Mouse (Mus musculus): ENCODE measurements around the gene Ano1. TPM values are rescaled to one million over a fixed set of nuclear protein-coding genes. Genes with fewer than 3 reads are reported as not detected.

Gene Ano1
- polyA plus RNA-seq (2014; fragmentation: Nextera tagmentation; extraction: Ambion mirVana): 7.3 and 14.9 TPM in 2 replicates

- H3K36me3 ChIP-seq (ENCODE audit: control insufficient read depth, insufficient read depth, low read length): no peaks in the 10 kb centered on the region
- H3K9me3 ChIP-seq (ENCODE audit: control insufficient read depth, low read length): no peaks in the 10 kb centered on the region
- no peak within 1 kb of the TSS for H3K4me2 ChIP-seq (ENCODE audit: low read length)
- H3K4me3 ChIP-seq (replicated peaks; ENCODE audit: low read depth, low read length): no peak within 1 kb of the TSS
- H3K27ac ChIP-seq (replicated peaks; ENCODE audit: low read depth, low read length): no peak within 1 kb of the TSS
- H3K4me1 ChIP-seq (ENCODE audit: control insufficient read depth, insufficient read depth, low read length): no peaks in the 10 kb centered on the region
- ATAC-seq (ENCODE audit: low FRiP score, low TSS enrichment): no peak
- no peak for DNase-seq
- 89% methylated on average over 9 of the region's 9 CpGs for WGBS
- H3K9ac ChIP-seq (replicated peaks; ENCODE audit: low read length): no peak within 1 kb of the TSS
- H3K27me3 ChIP-seq (ENCODE audit: control insufficient read depth, insufficient read depth, low read length): no peaks in the 10 kb centered on the region
Observed at GRCm38 (mm10) chr7:144751833-144752232, at the start of gene Ano1. Gene Ano1 (minus strand): TSS chr7:144751974.

GRCm38 (mm10) chr7:144798471-144798870 lies 46.7 kb upstream of the Ano1 start:
- no peak overlapping the region for H3K9ac ChIP-seq (replicated peaks; ENCODE audit: low read length)
- no peaks in the 10 kb centered on the region for H3K36me3 ChIP-seq (ENCODE audit: control insufficient read depth, insufficient read depth, low read length)
- no peaks in the 10 kb centered on the region for H3K4me1 ChIP-seq (ENCODE audit: control insufficient read depth, insufficient read depth, low read length)
- H3K27me3 ChIP-seq (ENCODE audit: control insufficient read depth, insufficient read depth, low read length): no peaks in the 10 kb centered on the region
- H3K4me3 ChIP-seq (replicated peaks; ENCODE audit: low read depth, low read length): no peak overlapping the region
- H3K27ac ChIP-seq (replicated peaks; ENCODE audit: low read depth, low read length): no peak overlapping the region
- H3K4me2 ChIP-seq (ENCODE audit: low read length): no peak overlapping the region
- DNase-seq (peak; percentile 80), ATAC-seq (ENCODE audit: low FRiP score, low TSS enrichment) (no peak; the same call in 1 of the 2 replicates)
- WGBS: 44% methylated on average over 1 of the region's 1 CpGs
- no peaks in the 10 kb centered on the region for H3K9me3 ChIP-seq (ENCODE audit: control insufficient read depth, low read length)

- Histone ChIP-seq H3K27ac (replicated peaks; ENCODE audit: low read depth, low read length) (0 out of 2 replicates have a peak overlapping the region, but pooled peaks have one; percentile 20), H3K27me3 (ENCODE audit: control insufficient read depth, insufficient read depth, low read length) (no peaks in the 10 kb centered on the region), H3K9ac (replicated peaks; ENCODE audit: low read length) (no peak overlapping the region), H3K4me3 (replicated peaks; ENCODE audit: low read depth, low read length) (no peak overlapping the region), H3K4me1 (ENCODE audit: control insufficient read depth, insufficient read depth, low read length) (no peaks in the 10 kb centered on the region), H3K9me3 (ENCODE audit: control insufficient read depth, low read length) (no peaks in the 10 kb centered on the region), H3K36me3 (ENCODE audit: control insufficient read depth, insufficient read depth, low read length) (no peaks in the 10 kb centered on the region), H3K4me2 (ENCODE audit: low read length) (no peak overlapping the region)
- ATAC-seq (ENCODE audit: low FRiP score, low TSS enrichment) (no peak), DNase-seq (peak; percentile 42)
- WGBS: 57% methylated on average over 17 of the region's 17 CpGs
Observed at GRCm38 (mm10) chr7:144796986-144797735, 45.4 kb upstream of the Ano1 start.

- no peaks in the 10 kb centered on the region for H3K4me1 ChIP-seq (ENCODE audit: control insufficient read depth, insufficient read depth, low read length)
- H3K9me3 ChIP-seq (ENCODE audit: control insufficient read depth, low read length): no peaks in the 10 kb centered on the region
- no peak overlapping the region for H3K27ac ChIP-seq (replicated peaks; ENCODE audit: low read depth, low read length)
- no peak for ATAC-seq (ENCODE audit: low FRiP score, low TSS enrichment)
- DNase-seq: no peak
- 89% methylated on average over 9 of the region's 9 CpGs for WGBS
- H3K36me3 ChIP-seq (ENCODE audit: control insufficient read depth, insufficient read depth, low read length): no peaks in the 10 kb centered on the region
- no peak overlapping the region for H3K4me2 ChIP-seq (ENCODE audit: low read length)
- no peak overlapping the region for H3K9ac ChIP-seq (replicated peaks; ENCODE audit: low read length)
- H3K27me3 ChIP-seq (ENCODE audit: control insufficient read depth, insufficient read depth, low read length): no peaks in the 10 kb centered on the region
- H3K4me3 ChIP-seq (replicated peaks; ENCODE audit: low read depth, low read length): no peak overlapping the region
Observed at GRCm38 (mm10) chr7:144795976-144796474, 44.3 kb upstream of the Ano1 start.

- no peak overlapping the region for H3K4me2 ChIP-seq (ENCODE audit: low read length)
- DNase-seq (no peak), ATAC-seq (ENCODE audit: low FRiP score, low TSS enrichment) (no peak)
- WGBS: 88% methylated on average over 10 of the region's 10 CpGs
- H3K9ac ChIP-seq (replicated peaks; ENCODE audit: low read length): no peak overlapping the region
- no peak overlapping the region for H3K27ac ChIP-seq (replicated peaks; ENCODE audit: low read depth, low read length)
- H3K27me3 ChIP-seq (ENCODE audit: control insufficient read depth, insufficient read depth, low read length): no peaks in the 10 kb centered on the region
- no peaks in the 10 kb centered on the region for H3K36me3 ChIP-seq (ENCODE audit: control insufficient read depth, insufficient read depth, low read length)
- H3K9me3 ChIP-seq (ENCODE audit: control insufficient read depth, low read length): no peaks in the 10 kb centered on the region
- no peak overlapping the region for H3K4me3 ChIP-seq (replicated peaks; ENCODE audit: low read depth, low read length)
- no peaks in the 10 kb centered on the region for H3K4me1 ChIP-seq (ENCODE audit: control insufficient read depth, insufficient read depth, low read length)
Observed at GRCm38 (mm10) chr7:144793296-144793695, 41.5 kb upstream of the Ano1 start.

GRCm38 (mm10) chr7:144791426-144791825 lies 39.7 kb upstream of the Ano1 start:
- H3K4me3 ChIP-seq (replicated peaks; ENCODE audit: low read depth, low read length): no peak overlapping the region
- no peak overlapping the region for H3K27ac ChIP-seq (replicated peaks; ENCODE audit: low read depth, low read length)
- ATAC-seq (ENCODE audit: low FRiP score, low TSS enrichment) (no peak), DNase-seq (no peak)
- WGBS: 90% methylated on average over 7 of the region's 7 CpGs
- H3K4me2 ChIP-seq (ENCODE audit: low read length): no peak overlapping the region
- H3K9me3 ChIP-seq (ENCODE audit: control insufficient read depth, low read length): no peaks in the 10 kb centered on the region
- no peak overlapping the region for H3K9ac ChIP-seq (replicated peaks; ENCODE audit: low read length)
- H3K36me3 ChIP-seq (ENCODE audit: control insufficient read depth, insufficient read depth, low read length): no peaks in the 10 kb centered on the region
- H3K4me1 ChIP-seq (ENCODE audit: control insufficient read depth, insufficient read depth, low read length): no peaks in the 10 kb centered on the region
- no peaks in the 10 kb centered on the region for H3K27me3 ChIP-seq (ENCODE audit: control insufficient read depth, insufficient read depth, low read length)

GRCm38 (mm10) chr7:144789601-144790556 lies 38.1 kb upstream of the Ano1 start:
- peak overlapping the region; percentile 25; the same call in 1 of the 2 replicates for H3K4me3 ChIP-seq (replicated peaks; ENCODE audit: low read depth, low read length)
- H3K4me1 ChIP-seq (ENCODE audit: control insufficient read depth, insufficient read depth, low read length): no peaks in the 10 kb centered on the region
- H3K36me3 ChIP-seq (ENCODE audit: control insufficient read depth, insufficient read depth, low read length): no peaks in the 10 kb centered on the region
- ATAC-seq (ENCODE audit: low FRiP score, low TSS enrichment) (no peak), DNase-seq (peak; percentile 43)
- 50% methylated on average over 36 of the region's 36 CpGs for WGBS
- no peak overlapping the region for H3K27ac ChIP-seq (replicated peaks; ENCODE audit: low read depth, low read length)
- peak overlapping the region; percentile 45 for H3K4me2 ChIP-seq (ENCODE audit: low read length)
- H3K9ac ChIP-seq (replicated peaks; ENCODE audit: low read length): no peak overlapping the region
- no peaks in the 10 kb centered on the region for H3K9me3 ChIP-seq (ENCODE audit: control insufficient read depth, low read length)
- no peaks in the 10 kb centered on the region for H3K27me3 ChIP-seq (ENCODE audit: control insufficient read depth, insufficient read depth, low read length)

- DNase-seq: peak; percentile 41
- 56% methylated on average over 4 of the region's 4 CpGs for whole genome bisulfite sequencing
Observed at GRCm38 (mm10) chr7:144788631-144789030, 36.9 kb upstream of the Ano1 start.

More at GRCm38 (mm10) chr7:144788631-144789030, 36.9 kb upstream of the Ano1 start:
- no peaks in the 10 kb centered on the region for H3K36me3 ChIP-seq (ENCODE audit: control insufficient read depth, insufficient read depth, low read length)
- H3K9ac ChIP-seq (replicated peaks; ENCODE audit: low read length): no peak overlapping the region
- no peak overlapping the region for H3K27ac ChIP-seq (replicated peaks; ENCODE audit: low read depth, low read length)
- no peaks in the 10 kb centered on the region for H3K9me3 ChIP-seq (ENCODE audit: control insufficient read depth, low read length)
- H3K27me3 ChIP-seq (ENCODE audit: control insufficient read depth, insufficient read depth, low read length): no peaks in the 10 kb centered on the region
- no peak overlapping the region for H3K4me3 ChIP-seq (replicated peaks; ENCODE audit: low read depth, low read length)
- no peaks in the 10 kb centered on the region for H3K4me1 ChIP-seq (ENCODE audit: control insufficient read depth, insufficient read depth, low read length)
- ATAC-seq (ENCODE audit: low FRiP score, low TSS enrichment): no peak
- no peak overlapping the region for H3K4me2 ChIP-seq (ENCODE audit: low read length)
